Comparison of ENCODE assay signal across 22 mouse cellular contexts in genomic region chr16:5363007-5363570, GRCm38 (mm10).
DNase-seq lines count a peak whose midpoint lies in the region; ATAC-seq and TF ChIP-seq lines count a peak whose summit lies in the region.
"Had no signal": no experiment of that assay in that cellular context is flagged by ENCODE, and none has a peak within 500 bp of the region (broad histone marks: within the 10 kb centered on the region; RNA-seq: fewer than 3 reads in every experiment).

No protein-coding gene starts in this region.

- no peak overlapping the region for H3K4me3 ChIP-seq in intestine, postnatal 0 days (ENCODE audit: low read depth, low read length)
- no peak overlapping the region for H3K4me3 ChIP-seq in intestine, embryonic 16.5 days (ENCODE audit: low read length)
- H3K4me3 ChIP-seq: forebrain, embryonic 10.5 days; gastrocnemius, adult 2 months; heart, embryonic 15.5 days; limb, embryonic 13.5 days; midbrain, embryonic 12.5 days; myocyte had no signal

- no peak overlapping the region for H3K9ac ChIP-seq in intestine, postnatal 0 days (ENCODE audit: low read depth, low read length)
- no peak overlapping the region for H3K9ac ChIP-seq in intestine, embryonic 16.5 days (ENCODE audit: low read depth, low read length)
- H3K9ac ChIP-seq: heart, embryonic 15.5 days; limb, embryonic 13.5 days; liver, embryonic 14.5 days; midbrain, embryonic 12.5 days had no signal

- no peak overlapping the region for H3K4me2 ChIP-seq in intestine, postnatal 0 days (replicated peaks; ENCODE audit: low read depth)
- no peak overlapping the region for H3K4me2 ChIP-seq in intestine, embryonic 16.5 days (ENCODE audit: low read depth, low read length)
- H3K4me2 ChIP-seq: heart, embryonic 15.5 days; limb, embryonic 13.5 days; midbrain, embryonic 12.5 days had no signal

- no peaks in the 10 kb centered on the region for H3K27me3 ChIP-seq in intestine, postnatal 0 days (replicated peaks; ENCODE audit: control insufficient read depth, insufficient read depth, low read length)
- H3K27me3 ChIP-seq in intestine, embryonic 16.5 days (replicated peaks; ENCODE audit: control insufficient read depth, insufficient read depth, low read length), result no peaks in the 10 kb centered on the region
- H3K27me3 ChIP-seq: heart, embryonic 15.5 days; limb, embryonic 13.5 days; midbrain, embryonic 12.5 days had no signal

- H3K27ac ChIP-seq in intestine, postnatal 0 days (ENCODE audit: low read depth, low read length), result no peak overlapping the region
- H3K27ac ChIP-seq in intestine, embryonic 16.5 days (ENCODE audit: low read length), result no peak overlapping the region
- H3K27ac ChIP-seq: gastrocnemius, adult 2 months; heart, embryonic 15.5 days; limb, embryonic 13.5 days; liver, embryonic 14.5 days; midbrain, embryonic 12.5 days had no signal

- no peaks in the 10 kb centered on the region for H3K36me3 ChIP-seq in intestine, postnatal 0 days (ENCODE audit: control insufficient read depth, insufficient read depth)
- no peaks in the 10 kb centered on the region for H3K36me3 ChIP-seq in intestine, embryonic 16.5 days (ENCODE audit: control insufficient read depth, insufficient read depth, low read length)
- H3K36me3 ChIP-seq: forebrain, embryonic 10.5 days; heart, embryonic 15.5 days; limb, embryonic 13.5 days; midbrain, embryonic 12.5 days had no signal

- DNase-seq in cerebellum, postnatal 14 days, result peak; percentile 57 to 64
- DNase-seq in cerebellum, adult 8-10 months, result no peak
- DNase-seq in thymus, postnatal 0 days (ENCODE audit: low spot score), result peak; percentile 24
- DNase-seq in thymus, postnatal 10 days (ENCODE audit: low spot score in 2 of 2), result no peak
- peak; percentile 50 for DNase-seq in induced T-regulatory cell, adult 2 months (ENCODE audit: low read depth)
- no peak for DNase-seq in gastrocnemius, postnatal 4 days (ENCODE audit: low spot score in 2 of 2)
- DNase-seq: adrenal gland, postnatal 10 days; cerebellum, adult 18-20 months; gastrocnemius, adult 2 months; heart, adult 11 months; kidney, adult 9 months; kidney, postnatal 4 days; spleen, adult 18-20 months had no signal

- H3K4me1 ChIP-seq in intestine, postnatal 0 days (replicated peaks; ENCODE audit: control insufficient read depth, insufficient read depth, low read length), result no peaks in the 10 kb centered on the region
- no peaks in the 10 kb centered on the region for H3K4me1 ChIP-seq in intestine, embryonic 16.5 days (ENCODE audit: control insufficient read depth, insufficient read depth, low read length)
- H3K4me1 ChIP-seq: forebrain, embryonic 10.5 days; heart, embryonic 15.5 days; limb, embryonic 13.5 days; midbrain, embryonic 12.5 days had no signal

- ATAC-seq in intestine, postnatal 0 days, result no peak
- no peak for ATAC-seq in intestine, embryonic 16.5 days
- ATAC-seq: inflammation-experienced regulatory T-cells, adult 6 months had no signal

- 78% methylated on average over 10 of the region's 10 CpGs for WGBS in intestine, postnatal 0 days
- 76% methylated on average over 10 of the region's 10 CpGs for WGBS in intestine, embryonic 16.5 days

- peak; percentile 43 for TF ChIP-seq CTCF in intestine, postnatal 0 days (IDR thresholded peaks at IDR 0.05; ENCODE audit: low read depth)

- no peaks in the 10 kb centered on the region for H3K9me3 ChIP-seq in intestine, postnatal 0 days (ENCODE audit: control insufficient read depth)
- H3K9me3 ChIP-seq in intestine, embryonic 16.5 days (ENCODE audit: control insufficient read depth, low read length), result no peaks in the 10 kb centered on the region
- H3K9me3 ChIP-seq: heart, embryonic 15.5 days; limb, embryonic 13.5 days; midbrain, embryonic 12.5 days had no signal

Comparison
In these comparisons a context has a peak if more than half of its experiments do, and no peak if none do; other contexts are left out.
1. DNase-seq: peak in cerebellum, postnatal 14 days (2 of 2), thymus, postnatal 0 days (single experiment) and induced T-regulatory cell, adult 2 months (single experiment); none in cerebellum, adult 8-10 months (single experiment), thymus, postnatal 10 days (0 of 2) and gastrocnemius, postnatal 4 days (0 of 2).